Mouse (Mus musculus): ENCODE measurements around the gene Atg9a. TPM values are rescaled to one million over a fixed set of nuclear protein-coding genes. Genes with fewer than 3 reads are reported as not detected.

The Atg9a gene
- polyA plus RNA-seq, 1 experiment: 39.2 TPM

- H3K4me1 ChIP-seq (ENCODE audit: control insufficient read depth, insufficient read depth, low read length): peaks cover 12% of the 10 kb centered on the region
These were observed 27.1 kb upstream of the Atg9a start for GRCm38 (mm10) chr1:75219078-75219477.

GRCm38 (mm10) chr1:75218227-75219001, 26.4 kb upstream of the Atg9a start:
- H3K27ac ChIP-seq (ENCODE audit: control insufficient read depth, insufficient read depth, low read depth, low read length, poor library complexity): peak overlapping the region; percentile 94
- H3K4me1 ChIP-seq (ENCODE audit: control insufficient read depth, insufficient read depth, low read length): peaks cover 15% of the 10 kb centered on the region
- WGBS: under 1% methylated on average over 38 of the region's 38 CpGs
- peak overlapping the region; percentile 98 for H3K4me3 ChIP-seq (replicated peaks; ENCODE audit: control insufficient read depth, low read depth, low read length)
- peak; percentile 43; the same call in 1 of the 2 replicates for TF ChIP-seq POLR2A (IDR thresholded peaks at IDR 0.05; ENCODE audit: borderline replicate concordance, control insufficient read depth, low read depth, low read length)
- no peak for TF ChIP-seq CTCF (IDR thresholded peaks at IDR 0.05; ENCODE audit: control insufficient read depth, insufficient read depth, low read length)

More at GRCm38 (mm10) chr1:75219078-75219477, 27.1 kb upstream of the Atg9a start:
- H3K27ac ChIP-seq (ENCODE audit: control insufficient read depth, insufficient read depth, low read depth, low read length, poor library complexity): peak overlapping the region; percentile 94
- H3K4me3 ChIP-seq (replicated peaks; ENCODE audit: control insufficient read depth, low read depth, low read length): peak overlapping the region; percentile 98
- peak; percentile 100 for TF ChIP-seq POLR2A (IDR thresholded peaks at IDR 0.05; ENCODE audit: borderline replicate concordance, control insufficient read depth, low read depth, low read length)
- peak; percentile 44 for TF ChIP-seq CTCF (IDR thresholded peaks at IDR 0.05; ENCODE audit: control insufficient read depth, insufficient read depth, low read length)
- under 1% methylated on average over 24 of the region's 24 CpGs for WGBS

DNA sequence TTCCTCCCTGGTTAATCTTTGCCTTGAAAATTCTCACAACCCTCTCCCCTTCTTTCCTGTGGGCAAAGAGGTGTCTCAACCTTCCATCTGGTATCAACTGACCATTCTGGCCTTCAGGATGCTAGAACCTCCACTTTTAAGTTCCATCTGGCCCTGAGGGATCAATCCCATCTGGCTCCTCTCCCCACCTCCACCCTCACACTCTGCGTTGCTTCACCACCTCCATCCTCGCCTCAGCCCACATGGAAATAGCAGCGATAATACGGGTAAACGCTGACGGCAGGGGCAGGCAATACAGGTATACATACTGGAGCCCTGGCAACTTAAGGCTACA, 25.9 kb upstream of the Atg9a start:
- H3K4me1 ChIP-seq (ENCODE audit: control insufficient read depth, insufficient read depth, low read length): peaks cover 15% of the 10 kb centered on the region
- under 1% methylated on average over 6 of the region's 6 CpGs for WGBS
- H3K27ac ChIP-seq (ENCODE audit: control insufficient read depth, insufficient read depth, low read depth, low read length, poor library complexity): peak overlapping the region; percentile 94
- peak overlapping the region; percentile 98 for H3K4me3 ChIP-seq (replicated peaks; ENCODE audit: control insufficient read depth, low read depth, low read length)
- no peak for TF ChIP-seq POLR2A (IDR thresholded peaks at IDR 0.05; ENCODE audit: borderline replicate concordance, control insufficient read depth, low read depth, low read length)
- TF ChIP-seq CTCF (IDR thresholded peaks at IDR 0.05; ENCODE audit: control insufficient read depth, insufficient read depth, low read length): no peak

- TF ChIP-seq CTCF (IDR thresholded peaks at IDR 0.05; ENCODE audit: control insufficient read depth, insufficient read depth, low read length) (no peak), POLR2A (IDR thresholded peaks at IDR 0.05; ENCODE audit: borderline replicate concordance, control insufficient read depth, low read depth, low read length) (peak; percentile 35; the same call in 1 of the 2 replicates)
- WGBS: 24% methylated on average over 13 of the region's 13 CpGs
- peaks cover 15% of the 10 kb centered on the region for H3K4me1 ChIP-seq (ENCODE audit: control insufficient read depth, insufficient read depth, low read length)
- peak overlapping the region; percentile 93 for H3K27ac ChIP-seq (ENCODE audit: control insufficient read depth, insufficient read depth, low read depth, low read length, poor library complexity)
- peak overlapping the region; percentile 98 for H3K4me3 ChIP-seq (replicated peaks; ENCODE audit: control insufficient read depth, low read depth, low read length)
These were observed 25.0 kb upstream of the Atg9a start for GRCm38 (mm10) chr1:75216797-75217585.

GRCm38 (mm10) chr1:75215785-75216184, 23.8 kb upstream of the Atg9a start:
- peak overlapping the region; percentile 98 for H3K4me3 ChIP-seq (replicated peaks; ENCODE audit: control insufficient read depth, low read depth, low read length)
- WGBS: 59% methylated on average over 9 of the region's 9 CpGs
- TF ChIP-seq POLR2A (IDR thresholded peaks at IDR 0.05; ENCODE audit: borderline replicate concordance, control insufficient read depth, low read depth, low read length): no peak
- no peak for TF ChIP-seq CTCF (IDR thresholded peaks at IDR 0.05; ENCODE audit: control insufficient read depth, insufficient read depth, low read length)
- H3K4me1 ChIP-seq (ENCODE audit: control insufficient read depth, insufficient read depth, low read length): peaks cover 19% of the 10 kb centered on the region
- peak overlapping the region; percentile 93 for H3K27ac ChIP-seq (ENCODE audit: control insufficient read depth, insufficient read depth, low read depth, low read length, poor library complexity)

DNA sequence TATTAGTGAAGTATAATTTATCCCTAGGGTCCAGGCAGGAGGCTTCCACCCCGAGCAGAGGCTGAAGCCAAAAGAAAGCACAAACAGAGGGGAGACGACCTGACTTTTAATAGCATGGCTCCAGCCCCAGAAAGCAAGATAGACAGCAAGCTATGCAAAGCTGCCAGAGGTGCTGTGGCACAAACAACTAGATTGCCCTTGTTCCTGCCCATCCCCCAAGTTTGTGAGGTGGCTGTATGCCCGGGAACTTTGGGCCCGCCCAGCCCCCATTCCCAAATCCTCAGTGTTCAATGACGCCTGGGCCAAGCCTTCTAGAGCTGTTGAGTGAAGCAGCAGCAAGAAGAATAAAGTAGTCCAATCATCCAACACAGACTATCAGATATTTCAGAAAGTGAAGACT, 22.9 kb upstream of the Atg9a start:
- Histone ChIP-seq H3K4me3 (replicated peaks; ENCODE audit: control insufficient read depth, low read depth, low read length) (peak overlapping the region; percentile 38), H3K27ac (ENCODE audit: control insufficient read depth, insufficient read depth, low read depth, low read length, poor library complexity) (peak overlapping the region; percentile 61), H3K4me1 (ENCODE audit: control insufficient read depth, insufficient read depth, low read length) (peaks cover 19% of the 10 kb centered on the region)
- TF ChIP-seq CTCF (IDR thresholded peaks at IDR 0.05; ENCODE audit: control insufficient read depth, insufficient read depth, low read length) (no peak), POLR2A (IDR thresholded peaks at IDR 0.05; ENCODE audit: borderline replicate concordance, control insufficient read depth, low read depth, low read length) (no peak)
- 21% methylated on average over 5 of the region's 5 CpGs for WGBS

DNA sequence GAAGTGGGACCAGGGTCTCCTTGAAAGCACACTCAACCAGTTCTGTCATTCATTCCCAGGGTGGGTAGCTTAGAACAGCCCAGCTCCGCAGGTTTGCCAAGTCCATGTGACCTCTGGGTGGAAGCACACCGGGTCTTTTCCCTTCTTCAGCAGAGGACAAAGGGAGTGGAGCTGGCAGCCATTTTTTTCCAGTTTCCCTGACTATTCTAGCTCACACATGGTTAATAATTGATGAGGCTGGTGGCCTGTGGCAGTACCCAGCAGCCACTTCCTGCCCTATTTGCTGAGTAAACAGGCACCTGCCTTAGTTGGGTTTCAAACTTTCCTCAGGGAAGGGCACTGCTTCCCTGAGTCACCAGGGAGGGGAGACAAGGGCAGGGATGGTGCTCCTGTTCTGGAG, 22.4 kb upstream of the Atg9a start:
- no peak for TF ChIP-seq CTCF (IDR thresholded peaks at IDR 0.05; ENCODE audit: control insufficient read depth, insufficient read depth, low read length)
- WGBS: 46% methylated on average over 2 of the region's 2 CpGs
- Histone ChIP-seq H3K4me1 (ENCODE audit: control insufficient read depth, insufficient read depth, low read length) (peaks cover 19% of the 10 kb centered on the region), H3K4me3 (replicated peaks; ENCODE audit: control insufficient read depth, low read depth, low read length) (peak overlapping the region; percentile 38), H3K27ac (ENCODE audit: control insufficient read depth, insufficient read depth, low read depth, low read length, poor library complexity) (peak overlapping the region; percentile 61)

DNA sequence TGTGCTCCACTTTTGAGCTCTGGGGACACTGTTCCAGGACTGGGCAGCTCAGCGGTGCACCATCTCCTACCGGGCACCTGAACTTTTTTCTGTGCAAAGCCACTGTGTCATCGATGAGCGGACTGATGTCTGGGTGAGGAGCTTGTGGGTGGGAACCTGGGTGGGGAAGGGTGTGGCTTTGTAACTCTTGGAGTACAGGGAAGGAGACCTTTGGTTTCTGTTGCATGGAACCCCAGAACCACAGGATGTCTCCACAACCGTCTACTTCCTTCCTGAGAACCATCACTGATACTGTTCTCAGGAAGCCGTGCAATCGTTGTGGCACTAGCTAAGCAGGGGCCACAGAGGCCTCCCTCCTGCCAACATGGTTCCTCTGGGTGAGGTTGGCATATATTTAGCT, 21.1 kb upstream of the Atg9a start:
- TF ChIP-seq POLR2A (IDR thresholded peaks at IDR 0.05; ENCODE audit: borderline replicate concordance, control insufficient read depth, low read depth, low read length) (no peak), CTCF (IDR thresholded peaks at IDR 0.05; ENCODE audit: control insufficient read depth, insufficient read depth, low read length) (no peak)
- peaks cover 19% of the 10 kb centered on the region for H3K4me1 ChIP-seq (ENCODE audit: control insufficient read depth, insufficient read depth, low read length)
- peak overlapping the region; percentile 59 for H3K4me3 ChIP-seq (replicated peaks; ENCODE audit: control insufficient read depth, low read depth, low read length)
- 3% methylated on average over 7 of the region's 7 CpGs for WGBS
- H3K27ac ChIP-seq (ENCODE audit: control insufficient read depth, insufficient read depth, low read depth, low read length, poor library complexity): peak overlapping the region; percentile 52
